ENCODE assay signal across 13 mouse cellular contexts in genomic region chr12:100299322-100299726, GRCm38 (mm10).
DNase-seq lines count a peak whose midpoint lies in the region; ATAC-seq and TF ChIP-seq lines count a peak whose summit lies in the region.
"Had no signal": no experiment of that assay in that cellular context is flagged by ENCODE, and none has a peak within 500 bp of the region (broad histone marks: within the 10 kb centered on the region; RNA-seq: fewer than 3 reads in every experiment).

No protein-coding gene starts in this region.

- peaks cover 9% of the 10 kb centered on the region; the same call in 1 of the 2 replicates for H3K4me1 ChIP-seq in lung, embryonic 16.5 days (replicated peaks; ENCODE audit: control insufficient read depth, insufficient read depth, low read length)
- no peaks in the 10 kb centered on the region for H3K4me1 ChIP-seq in kidney, adult 2 months (ENCODE audit: control insufficient read depth, insufficient read depth, low read length)
- H3K4me1 ChIP-seq in forebrain, embryonic 15.5 days: no peaks in the 10 kb centered on the region
- H3K4me1 ChIP-seq: limb, embryonic 12.5 days had no signal

- H3K4me3 ChIP-seq in lung, embryonic 16.5 days (ENCODE audit: low read length): no peak overlapping the region
- no peak overlapping the region for H3K4me3 ChIP-seq in kidney, adult 2 months (ENCODE audit: insufficient read depth, low read depth, low read length)
- H3K4me3 ChIP-seq in forebrain, embryonic 15.5 days: no peak overlapping the region
- H3K4me3 ChIP-seq: forebrain, embryonic 12.5 days; limb, embryonic 12.5 days had no signal

- no peak for TF ChIP-seq POLR2A in kidney, adult 2 months (IDR thresholded peaks at IDR 0.05; ENCODE audit: low read depth, low read length)

- ATAC-seq in lung, embryonic 16.5 days (ENCODE audit: low read depth): peak; percentile 71
- ATAC-seq in forebrain, embryonic 15.5 days (replicated peaks): no peak
- ATAC-seq: inflammation-experienced regulatory T-cells, adult 6 months; Patski had no signal

- no peak for TF ChIP-seq CTCF in kidney, adult 2 months (conservative IDR thresholded peaks at IDR 0.05; ENCODE audit: insufficient read depth, insufficient read length, low read depth, low read length)

- peak overlapping the region; percentile 75 for H3K27ac ChIP-seq in lung, embryonic 16.5 days (ENCODE audit: low read length)
- H3K27ac ChIP-seq in kidney, adult 2 months (ENCODE audit: insufficient read depth, low read depth, low read length): peak overlapping the region; percentile 24
- H3K27ac ChIP-seq in forebrain, embryonic 15.5 days (replicated peaks): no peak overlapping the region
- H3K27ac ChIP-seq: forebrain, embryonic 12.5 days; limb, embryonic 12.5 days had no signal

- no peaks in the 10 kb centered on the region for H3K9me3 ChIP-seq in lung, embryonic 16.5 days (ENCODE audit: control insufficient read depth, low read length)
- H3K9me3 ChIP-seq in forebrain, embryonic 15.5 days: no peaks in the 10 kb centered on the region
- H3K9me3 ChIP-seq: forebrain, embryonic 12.5 days; limb, embryonic 12.5 days had no signal

- no peaks in the 10 kb centered on the region for H3K36me3 ChIP-seq in lung, embryonic 16.5 days (ENCODE audit: control insufficient read depth, insufficient read depth, low read length)
- H3K36me3 ChIP-seq in kidney, adult 2 months (ENCODE audit: control insufficient read depth, insufficient read depth, low read length): no peaks in the 10 kb centered on the region
- H3K36me3 ChIP-seq in forebrain, embryonic 15.5 days: no peaks in the 10 kb centered on the region; the same call in 1 of the 2 replicates

- no peak overlapping the region for H3K4me2 ChIP-seq in lung, embryonic 16.5 days (ENCODE audit: low read depth, low read length)
- no peak overlapping the region for H3K4me2 ChIP-seq in forebrain, embryonic 15.5 days (replicated peaks)
- H3K4me2 ChIP-seq: forebrain, embryonic 12.5 days; limb, embryonic 12.5 days had no signal

- 48% methylated on average over 8 of the region's 8 CpGs for WGBS in lung, embryonic 16.5 days
- 59% methylated on average over 8 of the region's 8 CpGs for WGBS in kidney, adult 2 months
- WGBS in forebrain, embryonic 15.5 days: 83% methylated on average over 8 of the region's 8 CpGs

- H3K27me3 ChIP-seq in lung, embryonic 16.5 days (ENCODE audit: control insufficient read depth, insufficient read depth, low read depth, low read length): no peaks in the 10 kb centered on the region
- no peaks in the 10 kb centered on the region for H3K27me3 ChIP-seq in kidney, adult 2 months (replicated peaks; ENCODE audit: control insufficient read depth, insufficient read depth, low read length)
- H3K27me3 ChIP-seq in forebrain, embryonic 15.5 days: no peaks in the 10 kb centered on the region
- H3K27me3 ChIP-seq: forebrain, embryonic 12.5 days; limb, embryonic 12.5 days; Patski had no signal

- DNase-seq in adrenal gland, adult (ENCODE audit: inconsistent age in 2 of 2, low spot score in 1 of 2): peak; percentile 56 to 71
- no peak for DNase-seq in adrenal gland, adult 18-20 months (ENCODE audit: low spot score in 2 of 2)
- no peak for DNase-seq in lung, postnatal 14 days
- DNase-seq in kidney, adult 2 months: peak; percentile 79
- peak; percentile 62 to 78 for DNase-seq in lung, postnatal 4 days
- DNase-seq in testis, postnatal 10 days (ENCODE audit: low spot score): no peak
- DNase-seq: cerebellum, adult 8-10 months had no signal

- H3K9ac ChIP-seq in lung, embryonic 16.5 days (ENCODE audit: low read length): no peak overlapping the region
- H3K9ac ChIP-seq in forebrain, embryonic 15.5 days (replicated peaks): no peak overlapping the region
- H3K9ac ChIP-seq: forebrain, embryonic 12.5 days; limb, embryonic 12.5 days had no signal

Comparison
In these comparisons a context has a peak if more than half of its experiments do, and no peak if none do; other contexts are left out.
1. DNase-seq: peak in adrenal gland, adult (2 of 2), kidney, adult 2 months (single experiment) and lung, postnatal 4 days (2 of 2); none in adrenal gland, adult 18-20 months (0 of 2), lung, postnatal 14 days (single experiment) and testis, postnatal 10 days (single experiment).